Mouse (Mus musculus) lung, adult 2 months (tissue): ENCODE data around the gene Gm10447. TPM values are rescaled to one million over a fixed set of nuclear protein-coding genes. Genes with fewer than 3 reads are reported as not detected.

Experiments
- DNase-seq: peaks from one replicate; pipeline ENCODE4 v3.0.0; 2022
- H3K4me1 ChIP-seq: fragments of 200-500 bp; 2 replicates; pipeline ENCODE4 v1.6.1; 2011; ENCODE audit warnings: low read length; ENCODE audit not compliant: control insufficient read depth, insufficient read depth
- H3K4me3 ChIP-seq: fragments of 200-500 bp; replicated peaks from 2 replicates; pipeline ENCODE3; 2011; ENCODE audit warnings: low read depth, mild to moderate bottlenecking, control low read depth, low read length; ENCODE audit errors: extremely low read depth
- CTCF ChIP-seq: fragments of 200-500 bp; IDR thresholded peaks from 2 replicates; pipeline ENCODE4 v1.5.1; 2011; ENCODE audit warnings: mild to moderate bottlenecking, low read length, control low read depth; ENCODE audit not compliant: insufficient read depth
- POLR2A ChIP-seq: fragments of 200-500 bp; IDR thresholded peaks from 2 replicates; pipeline ENCODE4 v1.6.1; 2011; ENCODE audit warnings: low read depth, mild to moderate bottlenecking, control low read depth, low read length, borderline replicate concordance; ENCODE audit errors: extremely low read depth
- WGBS: fragments of 180-500 bp; shearing (Covaris S2); methylation state at CpG from one replicate; pipeline ENCODE4 v1.1.7; 2018; 5-methylcytosine and 5-hydroxymethylcytosine counted together
- polyA plus RNA-seq: library from polyadenylated mRNA; depleted of rRNA; stranded (reverse); fragments of >200 nt; gene quantifications from 2 replicates; pipeline ENCODE4 v1.2.3, GENCODE M21; 2012; rRNA removed

Gene Gm10447
- 0.25 TPM in 2 replicates for polyA plus RNA-seq

DNA sequence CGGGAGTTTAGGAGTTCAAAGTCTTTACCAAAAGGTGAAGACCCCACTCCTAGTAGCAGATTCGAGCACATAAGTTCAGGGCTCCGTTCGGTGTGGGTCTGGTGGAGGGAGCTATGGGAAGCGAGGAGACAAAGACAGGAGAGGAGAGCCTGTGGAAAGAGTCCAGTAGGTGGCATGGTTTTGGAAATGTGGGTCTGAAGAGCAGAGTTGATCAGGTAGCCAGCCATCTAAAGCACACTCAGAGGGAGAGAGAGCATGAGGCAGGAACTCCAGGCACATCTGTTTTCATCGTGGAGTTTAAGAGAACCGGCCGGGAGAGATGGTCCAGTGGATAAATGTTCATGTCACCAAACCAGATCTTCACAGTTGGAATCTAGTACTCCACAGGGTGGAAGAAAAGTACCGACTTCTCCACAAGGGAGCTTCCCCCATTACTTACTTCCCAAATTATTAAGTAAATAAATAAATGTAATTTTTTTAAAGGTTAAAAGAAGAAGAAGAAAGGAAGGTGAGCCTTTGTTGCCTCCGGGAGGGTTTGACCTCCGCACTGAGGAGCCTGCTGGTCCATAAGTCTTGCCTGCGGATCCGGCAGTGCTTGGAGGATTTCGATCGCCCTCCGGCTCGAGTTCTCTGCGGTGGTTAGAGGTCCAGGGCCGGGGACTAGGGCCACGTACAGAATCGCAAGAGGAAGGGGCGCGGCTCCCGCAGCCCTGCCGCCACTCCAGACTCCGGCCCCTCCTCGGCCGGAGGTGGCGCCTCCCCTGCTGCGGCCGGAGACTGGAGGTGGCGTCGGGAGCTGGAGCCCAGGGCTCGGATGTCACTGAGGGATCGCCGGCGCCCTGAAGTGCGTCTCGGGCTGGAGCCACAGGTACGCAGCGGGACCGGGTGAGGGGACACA lies at the start of gene Gm10447, which contains the start of gene Shroom1:
Gene Gm10447 (minus strand): TSS at position 637 of the 898 bp plus-strand sequence.
Gene Shroom1 (plus strand): TSS at position 732 of the 898 bp plus-strand sequence.
- peak; percentile 22; the same call in 1 of the 2 replicates for TF ChIP-seq CTCF
- TF ChIP-seq POLR2A = peak; percentile 25; the same call in 1 of the 2 replicates
- WGBS = 5% methylated on average over 42 of the region's 42 CpGs
- Histone ChIP-seq H3K4me1 (peaks cover 2% of the 10 kb centered on the region; the same call in 1 of the 2 replicates), H3K4me3 (peak within 1 kb of the TSS; percentile 91)
- DNase-seq = peak; percentile 66

DNA sequence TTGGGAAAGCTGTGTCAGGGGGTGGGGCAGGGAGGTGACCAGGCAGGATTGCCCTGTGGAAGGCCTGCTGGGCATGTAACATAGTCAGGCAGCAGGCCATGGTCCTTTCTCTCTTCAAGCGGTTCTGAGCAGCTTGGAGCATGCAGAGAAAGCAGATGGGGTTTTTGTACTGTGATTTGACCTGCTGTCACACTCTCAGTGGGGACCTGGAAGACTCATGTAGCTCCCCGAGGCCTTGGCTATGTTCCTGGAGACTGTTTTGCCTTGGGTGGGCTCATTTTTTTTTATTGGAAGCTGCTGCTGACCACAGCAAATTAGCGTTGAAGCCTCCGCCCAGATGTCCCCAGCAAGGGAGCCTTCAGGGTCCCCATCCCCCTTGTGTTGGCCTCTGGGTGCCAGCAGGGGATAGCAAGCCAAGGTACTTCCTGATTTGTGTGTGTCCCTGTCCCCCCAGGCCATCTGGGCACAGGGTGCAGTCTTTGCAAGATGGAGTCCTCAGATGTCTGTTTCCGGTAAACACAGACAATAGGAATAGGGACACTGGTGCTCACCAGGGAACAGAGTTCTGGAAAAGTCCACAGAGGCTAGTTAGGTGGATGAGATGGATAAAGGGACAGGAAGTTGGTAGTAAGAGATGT lies 48.2 kb upstream of the Gm10447 start:
- TF ChIP-seq CTCF (no peak), POLR2A (no peak)
- no peaks in the 10 kb centered on the region; the same call in 1 of the 2 replicates for H3K4me1 ChIP-seq
- no peak overlapping the region for H3K4me3 ChIP-seq
- DNase-seq = no peak
- 84% methylated on average over 5 of the region's 5 CpGs for WGBS

DNA sequence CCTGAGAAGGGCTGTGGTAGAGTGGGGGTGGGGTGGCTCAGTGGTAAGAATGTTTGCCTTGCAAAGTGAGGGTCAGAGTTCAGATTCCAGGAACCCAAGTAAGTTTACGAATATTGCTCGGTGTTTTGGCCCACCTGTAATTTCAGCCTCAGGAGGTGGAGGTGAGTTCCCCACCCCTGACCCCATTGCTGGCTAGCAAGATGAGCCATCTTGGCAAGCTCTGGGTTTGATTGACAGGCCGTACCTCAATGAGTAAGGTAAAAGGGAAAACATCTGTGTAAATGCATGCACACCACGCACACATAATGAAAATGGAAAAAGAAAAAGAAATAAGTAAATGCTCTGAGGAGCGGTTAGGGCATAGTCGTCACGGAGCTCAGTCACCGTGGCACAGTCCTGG lies 47.5 kb upstream of the Gm10447 start:
- 87% methylated on average over 8 of the region's 8 CpGs for WGBS
- H3K4me3 ChIP-seq = no peak overlapping the region
- H3K4me1 ChIP-seq = no peaks in the 10 kb centered on the region; the same call in 1 of the 2 replicates

DNA sequence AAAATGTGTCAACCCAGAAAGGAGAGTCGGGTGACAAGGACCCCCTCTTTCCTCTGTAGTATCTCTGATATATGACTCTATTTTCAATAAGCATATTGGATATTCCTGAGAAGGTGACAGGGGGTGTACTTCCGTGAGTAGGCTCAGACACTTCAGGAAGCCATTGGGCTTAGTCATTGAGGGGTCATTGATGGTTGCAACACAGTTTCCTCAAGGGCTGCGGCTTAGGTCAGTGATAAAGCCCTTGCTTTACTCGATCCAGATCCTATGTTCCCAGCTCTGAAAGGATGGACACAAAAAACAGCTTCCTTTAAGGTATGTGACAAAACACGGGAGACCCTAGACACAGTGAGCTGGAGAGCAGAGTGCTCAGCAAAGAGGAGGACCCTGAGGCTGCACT lies 46.8 kb upstream of the Gm10447 start:
- DNase-seq = no peak
- no peak for TF ChIP-seq CTCF
- TF ChIP-seq POLR2A = no peak
- 64% methylated on average over 5 of the region's 5 CpGs for WGBS
- H3K4me1 ChIP-seq = no peaks in the 10 kb centered on the region; the same call in 1 of the 2 replicates
- H3K4me3 ChIP-seq = no peak overlapping the region

More for the DNA sequence above, 47.5 kb upstream of the Gm10447 start:
- no peak for DNase-seq
- TF ChIP-seq CTCF (no peak), POLR2A (no peak)

DNA sequence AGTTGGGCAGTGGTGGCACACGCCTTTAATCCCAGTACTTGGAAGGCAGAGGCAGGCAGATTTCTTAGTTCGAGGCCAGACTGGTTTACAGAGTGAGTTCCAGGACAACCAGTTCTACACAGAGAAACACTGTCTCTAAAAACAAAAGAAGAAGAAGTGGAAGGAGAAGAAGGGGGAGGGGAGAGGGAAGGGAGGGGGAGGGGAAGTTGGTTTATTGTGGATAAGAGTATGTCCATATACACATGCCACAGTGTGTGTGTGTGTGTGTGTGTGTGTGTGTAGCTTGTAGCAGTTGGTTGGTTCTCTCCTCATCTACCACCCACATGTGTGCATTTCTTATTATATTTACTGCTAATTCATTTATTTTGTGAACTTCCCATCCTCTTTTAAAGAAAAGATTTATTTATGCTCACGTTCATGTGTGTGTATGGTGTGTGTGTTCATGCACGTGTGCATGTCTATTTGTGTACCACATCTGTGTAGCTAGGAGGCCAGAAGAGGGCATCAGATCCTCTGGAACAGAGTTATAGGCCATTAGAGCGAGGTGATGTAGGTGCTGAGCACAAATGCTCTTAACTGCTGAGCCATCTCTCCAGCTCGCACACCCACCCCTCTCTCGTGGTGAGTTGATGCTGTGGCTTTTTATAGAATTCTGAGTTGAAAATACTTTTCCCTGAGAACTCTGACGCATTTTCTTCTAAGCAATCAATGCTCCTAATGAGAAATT lies 45.3 kb upstream of the Gm10447 start:
- 0 out of 2 replicates have a peak, but pooled peaks have one; percentile 2 for TF ChIP-seq CTCF
- no peak for TF ChIP-seq POLR2A

DNA sequence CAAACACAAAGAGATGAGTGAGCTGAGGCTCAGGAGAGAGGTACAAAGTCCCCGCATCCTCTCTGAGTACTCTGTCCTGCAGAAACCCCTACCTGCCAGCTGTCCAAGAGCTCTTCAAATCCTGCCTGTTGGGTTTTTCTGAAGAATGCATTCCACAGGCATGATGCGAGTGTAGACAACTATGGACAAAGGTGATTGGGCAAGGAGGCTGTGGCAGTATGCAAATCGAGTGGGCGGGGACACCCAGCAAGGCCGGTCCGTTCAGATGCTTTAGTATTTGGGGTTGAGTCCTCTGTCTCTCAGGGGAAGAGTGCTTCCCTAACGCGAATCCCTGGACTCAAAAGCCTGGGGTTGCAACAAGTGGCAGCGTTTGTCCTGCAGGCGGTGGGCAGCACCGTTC lies 43.7 kb upstream of the Gm10447 start:
- peak; percentile 68 for DNase-seq
- no peak for TF ChIP-seq POLR2A
- no peak for TF ChIP-seq CTCF
- H3K4me3 ChIP-seq = no peak overlapping the region
- no peaks in the 10 kb centered on the region for H3K4me1 ChIP-seq
- 14% methylated on average over 11 of the region's 11 CpGs for WGBS

More for the DNA sequence above, 45.3 kb upstream of the Gm10447 start:
- WGBS = 78% methylated on average over 8 of the region's 8 CpGs
- no peaks in the 10 kb centered on the region for H3K4me1 ChIP-seq
- DNase-seq = no peak
- no peak overlapping the region for H3K4me3 ChIP-seq

DNA sequence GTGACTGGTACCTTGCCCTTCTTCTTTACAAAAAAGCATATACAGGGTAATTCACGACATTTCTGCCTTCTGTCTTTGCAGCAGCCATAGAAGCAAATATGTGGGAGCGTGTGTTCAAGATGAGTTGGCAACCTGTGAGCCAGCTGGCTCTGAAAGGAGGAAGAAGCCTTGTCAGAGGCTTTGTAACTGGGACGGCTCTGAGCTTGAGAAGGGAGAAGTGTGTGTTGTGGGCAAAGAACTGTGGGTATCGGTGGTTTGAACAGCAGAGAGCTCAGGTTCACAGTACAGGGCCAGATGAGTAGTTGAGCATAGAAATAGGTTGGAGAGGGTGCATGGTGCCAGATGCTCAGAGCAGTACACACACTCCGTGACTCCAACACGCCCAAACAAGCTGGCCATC lies 40.0 kb upstream of the Gm10447 start:
- no peaks in the 10 kb centered on the region for H3K4me1 ChIP-seq
- WGBS = 63% methylated on average over 6 of the region's 6 CpGs
- no peak overlapping the region for H3K4me3 ChIP-seq
- DNase-seq = no peak
- no peak for TF ChIP-seq CTCF
- TF ChIP-seq POLR2A = no peak

DNA sequence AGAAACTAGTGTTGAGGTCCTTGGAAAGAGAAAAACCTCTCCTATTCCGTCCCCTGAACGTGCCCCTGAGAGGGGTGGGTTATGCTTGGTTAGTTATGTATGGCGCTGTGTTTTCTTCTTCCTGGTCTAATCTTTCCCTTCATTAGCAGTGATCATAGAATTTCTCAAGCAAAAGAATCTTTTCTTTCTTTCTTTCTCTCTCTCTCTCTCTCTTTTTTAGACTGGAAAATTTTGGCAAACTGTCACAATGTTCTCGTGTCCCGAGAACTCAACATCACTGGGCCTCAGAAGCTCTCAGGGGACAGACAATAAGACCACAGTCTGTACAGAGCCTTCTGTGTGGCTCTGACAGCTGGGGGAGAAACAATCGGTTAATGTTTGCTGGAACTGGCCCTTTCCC lies 38.5 kb upstream of the Gm10447 start:
- no peaks in the 10 kb centered on the region for H3K4me1 ChIP-seq
- DNase-seq = no peak
- 74% methylated on average over 6 of the region's 6 CpGs for WGBS
- TF ChIP-seq CTCF (no peak), POLR2A (no peak)
- no peak overlapping the region for H3K4me3 ChIP-seq
